Mouse (Mus musculus) testis, adult 2 months (tissue): Measurements from ENCODE around the gene Cby1. TPM values are rescaled to one million over a fixed set of nuclear protein-coding genes. Genes with fewer than 3 reads are reported as not detected.

Experiments used
- H3K27ac ChIP-seq: fragments of 200-500 bp; 2 replicates; pipeline ENCODE4 v1.5.1; 2012; ENCODE audit warnings: low read depth, low read length; ENCODE audit not compliant: control insufficient read depth, insufficient read depth
- H3K27me3 ChIP-seq: fragments of 200-500 bp; 2 replicates; pipeline ENCODE4 v1.6.1; 2012; ENCODE audit warnings: mild to moderate bottlenecking, low read length, moderate library complexity; ENCODE audit not compliant: control insufficient read depth, insufficient read depth
- H3K36me3 ChIP-seq: fragments of 200-500 bp; 2 replicates; pipeline ENCODE4 v1.6.1; 2012; ENCODE audit warnings: mild to moderate bottlenecking, low read length; ENCODE audit not compliant: control insufficient read depth, insufficient read depth
- H3K4me1 ChIP-seq: fragments of 200-500 bp; 2 replicates; pipeline ENCODE4 v1.6.1; 2012; ENCODE audit warnings: low read length; ENCODE audit not compliant: control insufficient read depth, insufficient read depth
- H3K4me3 ChIP-seq: fragments of 200-500 bp; 2 replicates; pipeline ENCODE4 v1.5.1; 2012; ENCODE audit warnings: low read depth, mild to moderate bottlenecking, low read length, moderate library complexity, mixed read lengths; ENCODE audit not compliant: control insufficient read depth
- CTCF ChIP-seq: fragments of 200-500 bp; IDR thresholded peaks from 2 replicates; pipeline ENCODE4 v1.5.1; 2012; ENCODE audit warnings: low read depth, mild to moderate bottlenecking, inconsistent platforms, low read length, moderate library complexity; ENCODE audit not compliant: control insufficient read depth, insufficient read depth, insufficient replicate concordance
- POLR2A ChIP-seq: fragments of 200-500 bp; IDR thresholded peaks from 2 replicates; pipeline ENCODE4 v1.6.1; 2012; ENCODE audit warnings: low read depth, mild to moderate bottlenecking, inconsistent platforms, low read length, moderate library complexity; ENCODE audit not compliant: control insufficient read depth
- polyA plus RNA-seq: library from polyadenylated mRNA; depleted of rRNA; stranded (reverse); fragments of >200 nt; gene quantifications from 2 replicates; pipeline ENCODE4 v1.2.3, GENCODE M21; 2012

Gene Cby1
- polyA plus RNA-seq, 1 experiment, result 58.1 TPM

DNA sequence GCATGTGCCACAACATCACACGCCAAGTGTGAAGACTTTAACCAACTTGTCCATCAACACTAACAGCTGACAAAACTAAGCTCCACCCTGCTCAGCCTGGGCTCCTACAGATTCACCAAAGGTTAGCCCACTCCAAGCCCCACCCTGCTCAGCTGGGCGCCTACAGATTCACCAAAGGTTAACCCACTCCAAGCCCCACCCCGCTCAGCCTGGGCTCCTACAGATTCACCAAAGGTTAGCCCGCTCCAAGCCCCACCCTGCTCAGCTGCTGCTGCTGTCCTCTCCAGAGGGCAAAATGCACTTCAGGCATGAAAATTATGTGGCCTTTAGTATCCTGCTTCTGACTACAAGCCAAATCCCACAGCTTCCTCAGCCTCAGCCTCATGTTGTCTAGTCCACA lies 23.0 kb downstream of the Cby1 start:
- peaks cover 8% of the 10 kb centered on the region for H3K4me1 ChIP-seq
- TF ChIP-seq CTCF, result no peak
- no peak for TF ChIP-seq POLR2A
- H3K27ac ChIP-seq, result no peak overlapping the region
- H3K27me3 ChIP-seq, result no peaks in the 10 kb centered on the region
- H3K4me3 ChIP-seq, result no peak overlapping the region
- H3K36me3 ChIP-seq, result peaks cover 3% of the 10 kb centered on the region

DNA sequence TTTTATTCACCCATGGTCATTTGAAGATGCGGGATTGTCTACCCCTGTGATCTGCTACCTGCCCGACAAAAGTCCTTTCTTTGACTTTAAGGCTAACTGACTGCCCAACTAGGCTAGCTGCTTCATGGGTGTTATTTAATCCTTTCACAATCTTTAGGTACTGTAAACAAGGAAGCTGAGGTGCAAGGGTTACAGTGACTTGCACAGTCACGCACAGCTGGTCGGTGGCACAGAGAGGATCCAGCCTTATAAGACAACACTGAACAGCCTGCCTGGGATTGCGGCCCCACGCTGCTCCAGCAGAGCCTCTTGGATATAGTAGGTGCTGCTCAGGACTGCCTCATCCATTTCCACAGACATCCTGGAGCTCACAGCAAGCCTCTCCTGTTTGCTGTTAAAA lies 24.1 kb downstream of the Cby1 start:
- H3K4me1 ChIP-seq, result peaks cover 8% of the 10 kb centered on the region
- H3K27me3 ChIP-seq, result no peaks in the 10 kb centered on the region
- peak overlapping the region; percentile 13; the same call in 1 of the 2 replicates for H3K4me3 ChIP-seq
- no peak for TF ChIP-seq CTCF
- TF ChIP-seq POLR2A, result no peak
- no peak overlapping the region for H3K27ac ChIP-seq
- peaks cover 3% of the 10 kb centered on the region for H3K36me3 ChIP-seq

DNA sequence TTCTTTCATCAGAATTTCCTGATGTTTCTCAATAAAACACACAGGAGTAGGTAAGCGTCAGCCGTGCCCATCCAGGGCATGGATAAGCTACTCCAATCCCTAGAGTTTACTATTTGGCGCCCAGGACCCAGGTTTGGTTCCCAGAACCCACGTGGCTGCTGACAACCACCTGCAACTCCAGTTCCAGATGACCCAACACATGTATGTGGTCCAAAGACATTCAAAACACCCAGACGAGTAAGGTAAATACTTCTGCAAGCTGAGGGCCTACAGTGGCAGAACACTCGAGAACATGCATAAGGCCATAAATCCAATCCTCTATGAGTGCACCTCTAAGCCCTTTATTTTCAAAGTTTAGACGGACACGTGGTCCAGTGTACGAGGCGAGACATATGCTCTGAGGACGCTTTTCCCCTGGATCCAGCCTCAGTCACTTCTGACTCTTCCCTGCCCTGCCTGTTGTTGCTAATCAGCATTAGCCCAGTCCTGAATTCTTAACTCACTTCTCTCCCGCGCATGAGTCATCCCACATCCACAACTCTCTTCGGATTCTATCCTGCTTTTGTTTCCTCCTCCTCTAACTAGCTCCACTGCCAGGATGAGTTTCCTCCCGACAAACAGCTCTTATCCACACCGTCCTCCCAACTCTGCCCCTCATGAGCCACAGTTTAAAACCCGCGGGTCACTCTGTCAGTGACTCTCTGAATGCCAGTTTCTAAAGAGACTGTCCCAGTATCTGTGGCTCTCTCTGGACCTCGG lies 24.9 kb downstream of the Cby1 start:
- Histone ChIP-seq H3K36me3 (peaks cover 3% of the 10 kb centered on the region), H3K4me1 (peaks cover 8% of the 10 kb centered on the region), H3K27ac (no peak overlapping the region), H3K4me3 (peak overlapping the region; percentile 61), H3K27me3 (no peaks in the 10 kb centered on the region)
- no peak for TF ChIP-seq CTCF
- TF ChIP-seq POLR2A, result no peak

DNA sequence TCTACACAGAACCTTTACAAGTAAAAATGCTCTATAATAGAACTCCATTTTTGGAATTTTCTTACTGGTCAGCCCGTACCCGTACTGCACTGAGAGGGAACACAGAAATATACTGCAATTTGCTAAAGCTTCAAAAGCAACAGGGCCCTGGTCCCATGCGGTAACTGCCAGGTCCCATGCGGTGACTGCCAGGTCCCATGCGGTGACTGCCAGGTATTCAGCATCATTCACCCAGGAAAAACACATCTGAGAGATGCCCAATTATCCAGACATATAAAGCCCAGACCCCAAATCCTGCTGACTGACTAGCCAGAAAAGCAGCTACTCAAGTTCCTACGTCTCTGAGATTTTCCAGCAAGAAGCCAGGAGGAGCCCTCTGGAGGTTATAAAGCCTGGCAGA lies 25.6 kb downstream of the Cby1 start:
- Histone ChIP-seq H3K27me3 (no peaks in the 10 kb centered on the region), H3K36me3 (peaks cover 3% of the 10 kb centered on the region), H3K4me1 (peaks cover 8% of the 10 kb centered on the region), H3K27ac (no peak overlapping the region), H3K4me3 (peak overlapping the region; percentile 96)
- TF ChIP-seq CTCF, result no peak
- TF ChIP-seq POLR2A, result no peak

DNA sequence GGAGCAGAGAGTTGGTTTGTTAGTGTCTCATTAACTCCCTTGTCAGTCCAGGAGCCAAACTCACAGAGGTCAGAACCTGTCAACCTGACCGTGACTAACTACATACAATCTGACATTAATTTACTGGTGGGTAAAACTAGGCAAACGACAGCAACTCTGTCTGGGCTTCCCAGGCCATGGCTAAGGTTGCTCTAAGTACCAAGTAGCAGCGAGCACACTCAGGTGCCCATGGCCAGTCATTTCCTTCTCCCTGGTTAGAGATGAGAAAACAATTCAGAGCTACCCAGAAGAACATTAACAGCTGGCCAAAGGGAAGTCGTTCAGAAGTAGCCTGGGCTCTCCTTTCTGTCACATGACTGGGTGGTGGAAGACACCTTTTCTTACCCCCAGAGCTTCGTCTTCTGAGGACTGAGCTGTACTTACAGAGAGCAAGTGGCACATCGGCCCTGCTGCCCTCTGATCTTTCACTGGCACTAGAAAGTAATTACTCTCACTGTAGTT lies 26.2 kb downstream of the Cby1 start:
- H3K27ac ChIP-seq, result no peak overlapping the region
- peaks cover 3% of the 10 kb centered on the region for H3K36me3 ChIP-seq
- no peaks in the 10 kb centered on the region for H3K27me3 ChIP-seq
- peaks cover 6% of the 10 kb centered on the region for H3K4me1 ChIP-seq
- peak overlapping the region; percentile 96 for H3K4me3 ChIP-seq
- no peak for TF ChIP-seq POLR2A
- no peak for TF ChIP-seq CTCF

DNA sequence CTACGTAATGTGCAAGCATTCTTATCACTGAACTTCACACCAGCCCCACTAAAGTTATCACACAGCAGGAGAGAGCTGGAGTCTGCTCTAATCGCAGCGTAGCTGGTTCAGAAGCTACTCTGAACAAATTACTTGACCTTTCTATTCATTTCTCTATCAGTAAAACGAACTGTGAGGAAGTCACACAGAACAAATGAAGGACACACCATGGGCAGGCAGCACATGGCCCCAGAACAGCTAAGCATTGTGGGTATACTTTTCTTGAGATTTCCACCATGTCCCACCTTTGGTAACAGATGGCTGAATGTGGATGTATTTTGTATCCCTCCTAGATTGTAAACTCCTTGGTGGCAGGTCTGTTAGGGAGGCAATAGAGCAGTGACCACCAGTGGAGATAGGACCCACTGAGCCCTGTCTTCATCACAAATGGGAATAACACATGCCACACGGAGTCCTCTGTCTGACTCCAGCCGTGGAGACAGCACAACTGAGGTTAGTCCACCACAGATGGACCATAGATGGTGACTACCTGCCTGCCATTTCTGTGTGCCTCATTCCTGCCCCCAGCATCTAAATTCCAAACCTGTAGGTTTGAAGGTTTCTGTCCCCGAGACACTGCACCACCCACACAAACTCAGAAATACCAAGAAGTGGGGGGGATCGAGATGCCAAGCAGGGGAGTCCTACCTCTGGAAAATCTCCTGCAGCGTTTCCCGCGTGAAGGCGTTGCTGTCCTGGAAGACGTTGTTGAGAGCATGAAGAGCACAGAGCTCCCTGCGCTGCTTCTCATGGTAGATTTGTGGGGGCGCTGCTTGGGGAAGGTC lies 27.3 kb downstream of the Cby1 start:
- Histone ChIP-seq H3K4me3 (peak overlapping the region; percentile 96), H3K27ac (peak overlapping the region; percentile 7; the same call in 1 of the 2 replicates), H3K27me3 (no peaks in the 10 kb centered on the region), H3K4me1 (peaks cover 7% of the 10 kb centered on the region), H3K36me3 (peaks cover 3% of the 10 kb centered on the region)
- no peak for TF ChIP-seq POLR2A
- no peak for TF ChIP-seq CTCF

DNA sequence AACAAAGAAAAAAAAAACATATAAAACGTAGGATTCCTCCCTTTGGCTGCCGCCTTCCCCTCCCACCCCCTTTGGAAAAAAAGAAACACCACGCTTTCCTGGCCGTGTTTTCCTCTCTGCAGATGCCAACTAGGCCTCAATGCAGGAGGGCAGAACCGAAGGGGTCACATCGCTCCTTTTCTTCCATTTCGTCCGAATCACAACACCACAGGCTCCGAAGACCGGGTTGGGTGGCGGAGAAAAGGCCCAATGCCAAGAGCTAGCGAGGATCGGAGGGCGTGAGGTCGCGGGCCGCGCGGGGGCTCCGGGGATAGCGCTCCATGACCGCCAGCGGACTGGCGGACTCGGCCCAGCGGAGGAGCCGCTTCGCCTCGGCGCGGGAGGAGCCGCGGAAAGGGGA lies 28.2 kb downstream of the Cby1 start:
- Histone ChIP-seq H3K27ac (peak overlapping the region; percentile 99), H3K36me3 (peaks cover 3% of the 10 kb centered on the region), H3K4me3 (peak overlapping the region; percentile 96), H3K4me1 (peaks cover 11% of the 10 kb centered on the region), H3K27me3 (no peaks in the 10 kb centered on the region)
- TF ChIP-seq POLR2A, result no peak
- TF ChIP-seq CTCF, result no peak
